Mouse (Mus musculus): ENCODE measurements around the gene Hacd2. TPM values are rescaled to one million over a fixed set of nuclear protein-coding genes. Genes with fewer than 3 reads are reported as not detected.
A peak's percentile ranks its signal among the peaks of the same experiment; 100 is the strongest.

The Hacd2 gene
- total RNA-seq (2021) = 10 to 100 TPM; 31.3 to 38.2 TPM

DNA sequence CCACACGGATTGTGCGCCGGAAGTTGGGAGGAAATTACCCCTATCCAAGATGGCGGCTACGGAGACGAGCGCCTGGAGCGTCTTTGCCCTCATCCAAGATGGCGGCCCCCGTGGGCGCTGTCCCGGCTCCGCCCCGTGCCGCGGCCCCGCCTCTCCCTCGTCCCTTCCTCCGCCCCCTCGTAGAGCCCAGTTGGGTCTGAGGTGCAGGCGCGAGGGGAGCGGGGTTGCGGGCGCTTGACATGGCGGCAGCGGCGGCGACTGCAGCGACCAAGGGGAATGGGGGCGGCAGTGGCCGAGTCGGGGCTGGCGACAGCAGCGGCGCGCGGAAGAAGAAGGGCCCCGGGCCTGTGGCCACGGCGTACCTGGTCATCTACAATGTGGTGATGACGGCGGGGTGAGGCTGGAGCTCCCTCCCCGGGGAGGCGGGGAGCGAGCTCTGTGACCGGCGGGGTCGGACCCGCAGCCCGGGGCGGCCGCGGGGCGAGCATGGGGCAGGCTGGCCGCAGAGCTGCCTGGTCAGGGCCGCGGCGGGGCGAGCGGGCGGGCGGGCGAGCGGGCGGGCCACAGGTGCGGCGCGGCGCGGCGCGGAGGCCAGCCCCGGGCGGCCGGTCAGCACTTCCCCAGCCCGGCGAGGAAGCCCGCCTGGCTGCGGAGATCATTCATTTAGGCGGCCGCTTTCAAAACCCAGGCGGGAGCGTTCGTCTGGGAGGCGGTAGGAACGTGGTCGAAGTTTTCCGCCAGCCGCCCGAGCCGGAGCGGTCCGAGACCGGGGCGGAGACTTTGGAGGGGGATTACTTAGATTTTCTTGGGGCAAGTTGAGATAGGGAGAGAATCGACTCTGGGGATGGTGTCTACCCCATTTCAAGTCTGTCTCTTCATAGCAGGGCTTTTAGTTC is at the start of gene Hacd2:
Gene Hacd2, plus strand, starts transcription at position 187 of the 896 bp plus-strand sequence.
- peak; percentile 95 for DNase-seq

DNA sequence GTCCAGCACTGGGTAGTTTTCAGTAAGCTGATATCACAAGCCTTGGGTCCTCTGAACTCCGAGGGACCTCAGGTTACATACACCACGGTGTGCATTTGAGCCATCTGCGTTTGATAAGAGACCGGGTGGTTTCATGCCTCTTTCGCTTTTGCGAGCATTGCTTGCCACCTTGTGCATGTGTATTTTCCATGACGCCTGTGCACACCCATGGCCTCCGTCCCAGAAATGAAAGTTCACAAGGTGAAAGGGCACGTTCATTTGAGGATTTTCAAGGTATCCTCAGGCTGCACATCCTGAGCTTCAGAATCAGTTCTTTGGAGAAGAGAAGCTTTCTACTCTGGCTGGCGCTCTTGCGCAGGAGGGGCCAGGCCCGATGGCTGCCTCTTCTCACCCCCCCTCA is 49.8 kb upstream of the Hacd2 start:
- DNase-seq = no peak

DNA sequence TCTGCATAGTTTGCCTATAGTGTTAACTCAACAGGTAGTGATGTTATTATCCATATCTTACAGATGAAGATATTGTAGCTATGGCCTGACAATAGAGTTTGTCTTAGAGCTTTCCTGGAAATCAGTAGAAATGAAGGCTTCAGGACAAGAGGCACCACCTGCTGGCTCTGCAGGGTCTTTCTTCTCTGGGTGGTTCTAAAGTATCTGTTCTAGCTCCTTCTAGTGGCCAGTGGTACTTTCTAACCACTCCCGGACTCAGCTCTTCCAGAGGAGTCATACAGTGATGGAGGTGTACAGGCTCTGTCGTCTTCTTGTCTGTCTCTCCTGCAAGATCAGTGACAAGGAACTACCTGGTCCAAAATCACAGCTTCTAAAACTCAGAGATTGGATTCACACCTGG is 46.7 kb upstream of the Hacd2 start:
- DNase-seq = no peak

DNA sequence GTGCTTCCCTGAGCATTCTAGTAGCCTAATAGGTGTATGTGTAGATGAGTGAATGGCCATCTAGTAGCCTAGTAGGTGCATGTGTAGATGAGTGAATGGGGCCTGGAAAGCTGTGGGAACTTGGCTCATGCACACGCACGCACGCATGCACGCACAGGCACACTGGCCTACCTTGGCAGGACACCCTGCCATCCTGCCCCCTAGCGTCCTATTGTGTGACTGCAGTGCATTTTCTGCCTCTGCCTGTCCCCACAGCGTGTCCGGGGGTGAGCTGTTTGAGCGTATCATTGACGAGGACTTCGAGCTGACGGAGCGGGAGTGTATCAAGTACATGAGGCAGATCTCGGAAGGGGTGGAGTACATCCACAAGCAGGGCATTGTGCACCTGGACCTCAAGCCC is 45.6 kb upstream of the Hacd2 start:
- DNase-seq = no peak

DNA sequence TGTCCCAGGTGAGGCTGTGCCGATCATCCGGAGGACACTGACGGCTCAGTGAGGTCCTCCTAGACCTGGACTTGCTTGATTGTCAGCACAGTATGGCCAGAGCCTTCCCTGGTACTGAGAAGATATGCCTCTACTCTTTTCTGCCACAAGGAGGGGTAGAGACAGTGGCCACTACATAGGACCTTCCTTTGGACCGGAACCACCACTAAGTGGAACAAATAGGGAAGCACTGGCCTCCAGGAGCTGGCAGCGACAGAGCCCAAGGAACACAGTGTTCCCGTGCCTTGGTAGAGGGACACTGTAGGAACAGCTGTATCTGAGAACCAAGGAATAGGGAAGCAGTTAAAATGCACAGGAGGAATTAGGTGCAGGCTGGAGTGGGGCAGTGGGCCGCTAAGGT is 44.2 kb upstream of the Hacd2 start:
- DNase-seq = no peak

DNA sequence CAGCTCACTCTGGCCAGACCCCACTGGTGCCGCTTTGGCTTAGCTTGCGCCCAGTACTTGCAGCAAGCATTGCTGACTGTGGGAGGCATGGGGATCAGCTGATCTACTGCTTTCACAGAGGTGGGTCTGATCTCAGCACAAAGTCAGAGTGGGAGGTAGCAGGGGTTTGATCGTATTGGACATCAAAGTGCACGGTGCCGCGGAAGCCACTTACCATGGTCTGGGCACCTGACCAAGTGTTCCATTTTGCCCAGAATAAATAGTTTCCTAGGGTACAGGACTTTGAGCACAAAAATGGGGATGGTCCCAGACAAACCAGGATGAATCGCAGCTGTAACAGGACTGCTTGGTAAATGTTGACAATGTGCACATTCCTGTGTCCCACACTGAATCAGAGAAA is 41.2 kb upstream of the Hacd2 start:
- DNase-seq = no peak

DNA sequence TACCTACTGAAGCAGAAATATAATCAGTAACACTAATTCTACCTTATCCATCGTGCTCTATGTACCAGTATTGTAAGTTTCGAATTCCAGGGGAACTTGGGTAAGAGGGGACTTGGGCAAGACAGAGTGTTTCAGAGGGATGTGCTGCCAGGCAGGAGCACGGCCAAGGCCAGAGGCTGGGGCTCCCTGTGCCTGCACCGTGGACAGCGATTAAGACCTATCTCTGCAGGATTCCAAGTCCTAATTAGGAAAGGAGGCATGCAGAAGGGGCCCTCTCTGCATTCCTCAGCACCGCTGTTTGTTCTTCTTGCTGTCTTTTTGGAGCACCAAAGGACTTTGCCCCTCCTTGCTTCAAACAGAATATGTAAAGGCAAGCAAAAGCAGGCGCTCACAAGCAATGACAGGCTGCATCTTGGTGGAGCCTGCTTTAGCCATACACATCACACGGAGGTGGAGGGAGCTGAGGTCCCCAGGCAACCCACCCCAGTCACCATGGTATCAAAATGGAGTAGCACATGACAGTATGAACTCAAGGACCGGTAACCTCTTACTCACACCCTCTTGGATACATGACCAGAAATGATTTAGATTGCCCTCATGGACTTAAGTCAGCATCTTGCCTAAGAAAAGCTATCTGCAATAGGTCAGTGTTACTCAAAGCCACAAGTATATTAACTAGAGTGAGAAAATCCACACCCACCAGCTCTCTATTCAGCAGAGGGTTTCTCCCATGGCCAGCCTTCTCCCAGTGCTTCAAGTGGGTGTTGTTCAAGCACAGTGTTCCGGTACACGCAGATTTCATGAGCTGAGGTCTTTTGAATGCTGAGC is 37.8 kb upstream of the Hacd2 start:
- DNase-seq = no peak

DNA sequence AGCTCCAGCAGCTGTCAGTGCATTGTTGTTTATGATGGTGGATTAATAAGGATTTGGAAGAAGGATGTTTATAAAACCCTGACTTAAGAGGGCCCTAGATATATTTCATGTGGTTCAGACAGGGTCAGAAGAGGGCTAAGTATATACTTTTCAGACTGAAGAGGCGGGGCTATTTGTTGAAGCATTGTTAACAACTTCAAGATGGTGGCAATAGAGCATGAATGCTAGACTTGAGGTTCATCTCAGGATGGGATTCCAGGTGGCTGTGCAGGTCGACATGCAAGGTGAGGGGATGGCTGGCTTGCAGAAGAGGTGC is 37.2 kb upstream of the Hacd2 start:
- no peak for DNase-seq

DNA sequence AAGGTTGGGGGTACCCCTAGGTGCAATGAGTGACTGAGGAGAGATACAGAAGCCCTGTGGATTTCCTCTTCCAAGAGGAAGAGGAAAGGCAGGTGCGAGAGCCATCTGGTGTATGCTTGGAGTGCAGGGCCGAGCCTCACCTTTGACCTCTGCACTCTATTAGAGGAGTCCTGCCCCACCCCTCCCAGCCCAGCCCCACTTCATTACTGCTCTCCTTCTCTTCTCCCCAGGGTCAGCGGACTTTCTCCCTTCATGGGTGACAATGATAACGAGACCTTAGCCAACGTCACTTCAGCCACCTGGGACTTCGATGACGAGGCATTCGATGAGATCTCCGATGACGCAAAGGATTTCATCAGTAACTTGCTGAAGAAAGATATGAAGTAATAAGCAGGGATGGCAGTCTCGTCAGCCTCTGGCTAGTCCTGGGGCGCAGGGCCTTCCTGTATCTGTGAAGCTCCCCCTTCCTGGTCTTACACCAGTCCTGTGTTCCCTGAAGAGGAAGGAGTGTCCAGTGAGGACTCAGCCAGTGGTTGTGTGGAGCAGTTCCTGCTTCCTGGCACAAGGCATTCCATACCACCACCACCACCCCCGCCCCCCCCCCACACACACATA is 35.9 kb upstream of the Hacd2 start:
- DNase-seq = no peak

DNA sequence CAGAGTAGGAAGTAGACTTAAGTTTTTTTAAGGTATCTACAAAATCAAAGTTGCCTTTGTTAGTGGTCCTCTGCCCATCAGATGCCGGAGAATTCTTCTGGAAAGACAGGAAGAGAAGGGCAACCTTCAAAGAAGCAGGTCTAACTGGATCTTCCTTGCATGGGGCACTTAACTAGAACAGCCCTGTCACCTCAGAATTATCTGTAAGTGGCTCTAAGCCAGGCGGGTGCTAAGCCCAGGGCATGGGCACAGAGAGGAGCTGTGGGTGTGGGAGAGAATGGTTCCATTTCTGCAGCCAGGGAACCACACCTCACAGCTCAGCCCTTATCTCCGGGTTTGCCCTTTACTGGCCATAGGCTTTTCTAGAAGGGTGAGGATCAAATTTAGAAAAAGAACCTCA is 30.9 kb upstream of the Hacd2 start:
- no peak for DNase-seq

DNA sequence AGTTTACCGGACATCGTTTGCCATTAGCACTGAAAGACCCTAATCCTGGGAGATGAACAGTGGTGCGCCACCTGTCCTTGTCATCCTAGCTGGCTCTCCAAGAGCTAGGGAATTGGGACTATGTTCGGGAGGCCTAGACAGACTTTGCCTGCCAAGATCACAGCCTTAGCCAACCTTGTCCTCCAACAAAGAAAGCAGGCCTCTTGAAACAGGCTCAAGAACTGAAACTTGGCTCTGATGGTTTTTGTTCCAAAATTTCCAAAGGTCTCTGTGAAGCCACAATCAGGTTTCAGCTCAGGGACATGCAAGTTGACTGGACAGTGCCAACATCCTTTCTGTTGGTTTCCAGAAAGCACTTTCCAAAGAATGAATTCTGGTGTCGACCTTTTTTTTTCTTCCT is 29.4 kb upstream of the Hacd2 start:
- DNase-seq = no peak

DNA sequence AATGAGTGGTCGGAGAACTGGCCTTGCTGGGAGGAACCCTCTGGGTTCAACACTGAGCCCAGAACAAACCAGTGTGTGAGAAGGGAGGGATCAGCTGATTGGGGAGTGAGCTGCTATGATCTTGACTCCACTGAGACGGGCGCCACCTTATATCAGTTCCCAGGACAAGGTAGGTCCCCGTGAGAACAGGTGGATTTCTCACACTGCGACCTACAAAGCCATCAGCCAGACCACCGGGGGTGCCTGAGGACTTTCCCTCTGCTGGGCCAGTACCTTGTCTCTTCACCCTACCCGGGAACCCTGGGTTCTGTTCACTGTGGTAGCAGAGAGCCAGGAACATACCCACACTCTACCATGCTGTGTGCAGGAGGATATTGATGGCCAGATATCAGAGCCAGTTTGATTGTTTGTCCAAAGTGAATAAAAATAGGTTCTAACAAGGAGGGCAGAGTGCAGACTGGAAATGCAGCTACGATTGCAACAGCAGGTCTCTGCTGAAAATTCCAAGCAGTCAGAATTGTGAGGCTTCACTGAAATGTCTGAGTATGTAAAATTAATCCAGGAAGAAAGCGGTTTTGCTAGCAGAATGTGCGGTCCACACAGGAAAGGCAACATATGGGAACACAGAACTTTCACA is 28.4 kb upstream of the Hacd2 start:
- DNase-seq = no peak

DNA sequence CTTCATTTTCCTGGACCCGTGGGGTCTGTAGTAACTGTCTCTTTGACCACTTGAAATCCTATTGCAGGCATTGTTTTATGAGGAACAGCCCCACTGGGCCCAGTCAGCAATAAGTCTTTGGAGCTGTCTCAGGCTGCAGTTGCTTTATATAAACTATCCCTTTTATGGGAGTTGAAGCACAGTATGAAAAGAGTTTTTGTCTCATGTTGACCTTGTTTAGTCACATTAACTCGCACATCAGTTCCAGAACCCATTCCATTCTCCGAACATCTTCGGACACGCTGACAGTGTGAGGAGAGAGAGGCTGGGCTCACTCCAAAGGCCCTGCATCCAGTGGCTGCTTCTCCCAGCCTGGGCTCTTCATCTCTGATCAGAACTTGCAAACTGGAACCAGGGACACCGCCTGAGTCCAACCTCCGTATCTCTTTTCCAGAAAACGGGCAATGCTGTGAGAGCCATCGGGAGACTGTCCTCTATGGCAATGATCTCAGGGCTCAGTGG is 27.5 kb upstream of the Hacd2 start:
- no peak for DNase-seq

DNA sequence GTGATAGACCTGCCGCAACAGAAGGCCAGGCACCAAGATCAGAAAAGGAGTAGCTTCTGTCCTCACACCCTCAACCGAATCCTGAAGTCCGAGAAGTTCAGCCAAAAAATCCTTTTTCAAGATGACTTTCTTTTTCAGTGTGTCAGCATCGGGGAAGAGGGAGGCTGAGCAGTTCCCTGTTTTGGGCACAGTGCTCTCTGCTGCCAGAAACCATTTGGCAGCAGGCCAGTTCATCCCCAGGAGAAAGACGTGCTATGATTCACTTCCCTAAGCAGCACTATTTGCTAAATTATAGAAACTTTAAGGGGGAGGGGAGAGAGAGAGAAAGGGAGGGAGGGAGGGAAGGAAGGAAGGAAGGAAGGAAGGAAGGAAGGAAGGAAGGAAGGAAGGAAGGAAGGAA is 26.1 kb upstream of the Hacd2 start:
- peak; percentile 60 to 65 for DNase-seq

DNA sequence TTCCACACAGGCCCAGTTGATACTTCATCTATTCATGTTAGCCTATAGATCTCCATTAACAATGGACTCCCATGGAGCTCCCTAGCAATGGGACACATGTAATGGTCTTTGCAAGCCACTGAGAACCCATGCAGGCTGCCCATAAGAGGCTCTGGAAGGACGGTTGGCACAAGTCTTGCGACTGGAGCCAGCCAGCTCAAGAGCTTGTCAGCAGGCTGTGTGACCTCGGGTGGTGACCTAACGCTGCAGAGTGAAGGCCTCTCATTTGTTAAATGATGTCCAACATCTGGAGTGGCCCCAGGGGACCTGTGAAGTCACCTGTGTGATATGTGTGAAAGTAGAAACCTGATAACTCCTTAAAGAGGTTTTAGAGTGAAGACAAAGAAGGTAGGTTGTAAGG is 25.2 kb upstream of the Hacd2 start:
- no peak for DNase-seq

DNA sequence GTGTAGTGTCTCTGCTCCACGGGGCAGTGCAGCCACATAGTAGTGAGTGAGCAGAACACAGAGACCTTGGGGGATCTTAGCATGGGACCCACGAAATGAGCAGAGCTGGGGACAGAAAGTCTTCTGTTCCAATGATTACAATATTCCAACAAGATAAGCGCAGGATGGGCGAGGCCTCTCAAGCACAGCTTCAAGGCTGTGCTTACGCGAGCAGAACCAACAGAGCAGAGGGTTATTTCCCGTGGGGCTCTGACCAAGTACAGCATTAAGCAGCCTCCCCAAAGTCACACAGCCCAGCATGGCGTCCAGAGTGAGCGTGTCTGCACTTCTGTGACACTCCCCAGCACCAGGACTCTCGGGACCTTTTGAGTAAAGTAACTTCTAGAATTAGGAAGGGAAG is 24.7 kb upstream of the Hacd2 start:
- no peak for DNase-seq

DNA sequence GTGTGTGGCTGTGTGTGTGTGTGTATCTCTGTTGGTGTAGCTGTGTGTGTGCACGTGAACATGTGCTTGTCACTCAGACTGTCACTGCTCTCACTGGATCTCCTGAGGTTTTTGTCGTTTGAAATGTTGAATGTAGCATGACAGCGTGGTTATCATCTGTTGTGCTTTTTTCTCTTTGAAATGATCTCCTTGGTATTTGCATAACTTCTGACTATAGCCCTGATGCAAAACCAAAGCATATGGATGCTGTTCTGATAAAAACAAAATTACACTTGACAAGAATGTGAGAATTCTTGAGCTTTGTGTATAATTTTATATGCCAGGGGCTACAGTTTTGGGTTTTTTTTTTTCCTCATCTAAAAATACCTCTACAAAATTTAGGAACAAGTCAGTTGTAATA is 23.2 kb upstream of the Hacd2 start:
- DNase-seq = no peak

DNA sequence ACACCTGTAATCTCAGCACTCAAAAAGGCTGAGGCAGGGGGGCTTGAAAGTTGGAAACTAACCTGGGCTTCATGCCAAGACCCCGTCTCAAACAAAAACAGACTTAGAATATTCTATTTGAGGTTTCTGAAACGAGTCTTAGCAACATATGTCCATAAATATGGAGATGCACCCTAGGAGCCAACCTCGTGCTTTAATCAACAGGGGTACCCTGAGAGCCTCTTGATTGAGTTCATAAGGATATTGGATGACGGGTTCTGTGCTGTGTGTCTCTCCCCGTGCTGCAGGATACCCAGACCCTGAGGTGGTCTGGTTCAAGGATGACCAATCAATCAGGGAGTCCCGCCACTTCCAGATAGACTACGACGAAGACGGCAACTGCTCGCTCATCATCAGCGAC is 22.2 kb upstream of the Hacd2 start:
- DNase-seq = no peak

DNA sequence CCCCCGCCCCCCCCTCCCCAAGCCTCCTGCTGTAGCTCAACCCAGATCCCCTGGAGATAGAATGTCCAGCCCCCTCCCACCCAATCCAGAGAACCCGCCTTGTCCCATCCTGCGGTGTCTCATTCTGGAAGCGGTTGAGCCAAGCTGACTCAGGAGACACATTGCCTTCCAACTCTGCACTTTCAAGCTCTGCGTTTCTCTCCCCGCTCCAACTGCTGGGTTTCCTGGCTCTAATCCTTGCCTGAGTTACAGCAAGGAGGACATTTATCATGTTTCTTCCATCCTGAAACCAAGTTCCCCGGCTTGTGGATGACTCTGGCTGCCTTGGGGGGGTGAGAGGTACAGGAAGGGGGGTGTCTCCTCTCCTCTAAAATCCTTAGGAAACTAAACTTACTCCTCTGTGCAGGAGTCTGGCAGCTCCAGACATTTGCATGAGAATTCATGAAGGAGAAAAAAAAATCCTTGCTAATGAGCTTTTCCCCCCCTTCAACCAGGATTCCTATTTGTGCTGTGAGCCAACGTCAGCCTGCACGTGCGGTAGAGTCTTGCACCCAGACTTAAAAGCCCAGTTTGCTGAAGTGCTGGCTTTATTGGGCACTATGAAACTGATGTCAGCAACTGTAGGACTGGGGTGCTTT is 21.2 kb upstream of the Hacd2 start:
- DNase-seq = no peak

DNA sequence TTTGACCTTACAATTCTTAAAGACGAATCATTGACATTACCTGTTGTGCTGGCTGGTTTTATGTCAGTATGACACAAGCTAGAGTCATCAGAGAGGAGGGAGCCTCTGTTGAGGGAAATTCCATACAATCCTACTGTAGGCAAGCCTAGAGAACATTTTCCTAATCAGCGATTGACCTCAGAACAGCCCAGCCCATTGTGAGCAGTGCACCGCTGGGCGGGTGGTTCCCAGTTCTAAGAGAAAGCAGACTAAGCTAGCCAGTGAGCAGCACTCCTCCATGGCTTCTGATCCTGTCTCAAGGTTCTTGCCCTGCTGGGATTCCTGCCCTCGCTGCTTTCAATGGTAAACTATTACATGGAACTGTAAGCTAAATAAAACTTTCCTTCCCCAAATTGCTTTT is 17.9 kb upstream of the Hacd2 start:
- DNase-seq = no peak

DNA sequence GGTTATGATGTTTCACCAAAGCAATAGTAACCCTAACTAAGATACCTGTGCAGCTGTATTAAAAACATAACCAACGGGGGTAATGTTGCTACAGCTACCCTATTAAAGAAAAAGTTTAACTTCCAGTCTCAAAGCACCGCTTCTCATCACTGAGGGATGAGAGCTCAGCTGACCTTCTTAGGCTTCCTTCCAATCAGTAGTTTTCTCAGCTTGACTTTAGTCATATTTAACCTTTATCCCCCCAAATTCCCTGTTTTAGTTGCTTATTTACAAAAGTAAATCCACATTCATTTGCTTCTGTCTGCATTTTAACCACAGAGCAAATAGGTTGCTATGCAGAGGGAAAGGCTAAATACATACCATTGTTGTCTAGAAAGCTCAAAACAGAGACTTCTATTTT is 17.5 kb upstream of the Hacd2 start:
- no peak for DNase-seq

DNA sequence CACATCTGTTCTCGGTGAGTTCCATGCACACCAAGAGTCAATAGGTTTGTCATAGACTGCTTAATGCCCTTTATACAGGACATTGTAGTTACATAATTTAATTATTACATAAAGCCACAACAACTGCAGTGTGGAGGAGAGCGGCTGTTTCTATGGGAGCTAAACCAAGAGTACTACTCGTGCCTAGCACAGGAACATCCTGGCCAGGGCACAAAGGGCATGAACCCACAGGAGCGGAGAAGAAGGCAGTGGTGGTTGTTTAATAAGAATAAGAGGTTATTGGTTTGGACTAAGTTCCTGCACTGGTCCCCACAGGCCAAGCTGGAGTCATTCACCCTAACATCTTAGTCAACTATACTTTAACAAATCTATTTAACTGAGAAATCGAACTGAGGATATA is 16.0 kb upstream of the Hacd2 start:
- no peak for DNase-seq
